Mouse (Mus musculus): ENCODE data around the gene Rpp40.

The Rpp40 gene

GRCm38 (mm10) chr13:35905879-35906481 is at the start of gene Rpp40:
Rpp40 (minus strand) TSS chr13:35906359.
- DNase-seq (ENCODE audit: low spot score), result peak; percentile 85

- DNase-seq (ENCODE audit: low spot score), result no peak
Observed at GRCm38 (mm10) chr13:35949814-35950455, 43.8 kb upstream of the Rpp40 start.

- peak; percentile 18 for DNase-seq (ENCODE audit: low spot score)
Observed at GRCm38 (mm10) chr13:35947354-35948000, 41.3 kb upstream of the Rpp40 start.

- DNase-seq (ENCODE audit: low spot score), result no peak
Observed at GRCm38 (mm10) chr13:35946659-35947353, 40.6 kb upstream of the Rpp40 start.

- no peak for DNase-seq (ENCODE audit: low spot score)
Observed at GRCm38 (mm10) chr13:35940934-35941333, 34.8 kb upstream of the Rpp40 start.

- no peak for DNase-seq (ENCODE audit: low spot score)
Observed at GRCm38 (mm10) chr13:35939871-35940665, 33.9 kb upstream of the Rpp40 start.

- no peak for DNase-seq (ENCODE audit: low spot score)
Observed at GRCm38 (mm10) chr13:35937991-35938390, 31.8 kb upstream of the Rpp40 start.

- no peak for DNase-seq (ENCODE audit: low spot score)
Observed at GRCm38 (mm10) chr13:35911476-35911875, 5.3 kb upstream of the Rpp40 start.

- no peak for DNase-seq (ENCODE audit: low spot score)
Observed at GRCm38 (mm10) chr13:35905378-35905777, 781 bp downstream of the Rpp40 start.

GRCm38 (mm10) chr13:35892866-35893265 is 13.3 kb downstream of the Rpp40 start:
- no peak for DNase-seq (ENCODE audit: low spot score)

GRCm38 (mm10) chr13:35886121-35886725 is 19.9 kb downstream of the Rpp40 start:
- DNase-seq (ENCODE audit: low spot score), result peak; percentile 72

- DNase-seq (ENCODE audit: low spot score), result no peak
Observed at GRCm38 (mm10) chr13:35880555-35881046, 25.6 kb downstream of the Rpp40 start.

- DNase-seq (ENCODE audit: low spot score), result no peak
Observed at GRCm38 (mm10) chr13:35879519-35879918, 26.6 kb downstream of the Rpp40 start.

- peak; percentile 15 for DNase-seq (ENCODE audit: low spot score)
Observed at GRCm38 (mm10) chr13:35879068-35879467, 27.1 kb downstream of the Rpp40 start.

- no peak for DNase-seq (ENCODE audit: low spot score)
Observed at GRCm38 (mm10) chr13:35878282-35878681, 27.9 kb downstream of the Rpp40 start.

- DNase-seq (ENCODE audit: low spot score), result no peak
Observed at GRCm38 (mm10) chr13:35875396-35875795, 30.8 kb downstream of the Rpp40 start.

GRCm38 (mm10) chr13:35871107-35871506 is 35.1 kb downstream of the Rpp40 start:
- DNase-seq (ENCODE audit: low spot score), result no peak

GRCm38 (mm10) chr13:35870659-35871058 is 35.5 kb downstream of the Rpp40 start:
- no peak for DNase-seq (ENCODE audit: low spot score)

GRCm38 (mm10) chr13:35860916-35861315 is 45.2 kb downstream of the Rpp40 start:
- DNase-seq (ENCODE audit: low spot score), result no peak

- no peak for DNase-seq (ENCODE audit: low spot score)
Observed at GRCm38 (mm10) chr13:35857486-35857885, 48.7 kb downstream of the Rpp40 start.

GRCm38 (mm10) chr13:35852851-35853575 is 53.1 kb downstream of the Rpp40 start:
- DNase-seq (ENCODE audit: low spot score), result no peak

Data from ovary, adult 18-20 months (tissue).